Mouse (Mus musculus) neural tube, embryonic 14.5 days (tissue): ENCODE data around the gene U2af1l4. TPM values are rescaled to one million over a fixed set of nuclear protein-coding genes. Genes with fewer than 3 reads are reported as not detected.
A peak's percentile ranks its signal among the peaks of the same experiment; 100 is the strongest.

ENCODE experiments used
- ATAC-seq: fragments of 200-750 bp; cut with Nextera tagmentation; 2 replicates; pipeline ENCODE4 v1.8.0; 2017; ENCODE audit warnings: low read depth, mild to moderate bottlenecking, moderate TSS enrichment, moderate library complexity
- H3K27ac ChIP-seq: fragments of 300-500 bp; sonication (generic); 2 replicates; pipeline ENCODE4 v1.5.1; 2014; ENCODE audit warnings: low read depth, mild to moderate bottlenecking, control low read depth, low read length, moderate library complexity, mixed read lengths
- H3K27me3 ChIP-seq: fragments of 300-500 bp; sonication (generic); 2 replicates; pipeline ENCODE4 v1.6.1; 2014; ENCODE audit warnings: low read length; ENCODE audit not compliant: control insufficient read depth, insufficient read depth
- H3K36me3 ChIP-seq: fragments of 300-500 bp; sonication (generic); 2 replicates; pipeline ENCODE4 v1.6.1; 2014; ENCODE audit warnings: low read length, mixed read lengths; ENCODE audit not compliant: control insufficient read depth, insufficient read depth
- H3K4me1 ChIP-seq: fragments of 300-500 bp; sonication (generic); 2 replicates; pipeline ENCODE4 v1.6.1; 2014; ENCODE audit warnings: low read length; ENCODE audit not compliant: control insufficient read depth, insufficient read depth
- H3K4me2 ChIP-seq: fragments of 300-500 bp; sonication (generic); 2 replicates; pipeline ENCODE4 v1.6.1; 2014; ENCODE audit warnings: mild to moderate bottlenecking, low read depth, low read length, control low read depth
- H3K4me3 ChIP-seq: fragments of 300-500 bp; sonication (generic); 2 replicates; pipeline ENCODE4 v1.5.1; 2014; ENCODE audit warnings: low read depth, low read length, control low read depth, mixed read lengths
- H3K9ac ChIP-seq: fragments of 300-500 bp; sonication (generic); replicated peaks from 2 replicates; pipeline ENCODE4 v1.6.1; 2014; ENCODE audit warnings: low read depth, mild to moderate bottlenecking, control low read depth, low read length, mixed read lengths
- H3K9me3 ChIP-seq: fragments of 300-500 bp; sonication (generic); 2 replicates; pipeline ENCODE4 v1.6.1; 2016; ENCODE audit warnings: low read length; ENCODE audit not compliant: control insufficient read depth
- WGBS: fragments of 180-500 bp; shearing (Covaris S2); extraction: QIAGEN DNeasy Blood & Tissue Kit; methylation state at CpG from one replicate; pipeline ENCODE4 v1.1.7; 2014; 5-methylcytosine and 5-hydroxymethylcytosine counted together
- polyA plus RNA-seq: library from polyadenylated mRNA; unstranded; fragments of >200 nt; fragmentation: Nextera tagmentation; extraction: Ambion mirVana; gene quantifications from 2 replicates; pipeline ENCODE4 v1.2.1, GENCODE M21; 2014

Gene U2af1l4
- polyA plus RNA-seq, 1 experiment from 2014 or later: 99.6 TPM

GRCm38 (mm10) chr7:30588676-30589434 is 25.8 kb downstream of the U2af1l4 start, which contains the start of gene Kmt2b:
Gene Kmt2b, minus strand, starts transcription at chr7:30588726.
- ATAC-seq: peak; percentile 93

GRCm38 (mm10) chr7:30589435-30590301 is 26.6 kb downstream of the U2af1l4 start:
- peak overlapping the region; percentile 92 for H3K27ac ChIP-seq
- no peaks in the 10 kb centered on the region for H3K9me3 ChIP-seq
- ATAC-seq: peak; percentile 72
- 28% methylated on average over 40 of the region's 40 CpGs for WGBS
- peak overlapping the region; percentile 97 for H3K4me2 ChIP-seq
- peak overlapping the region; percentile 93 for H3K4me3 ChIP-seq
- peak overlapping the region; percentile 96 for H3K9ac ChIP-seq
- peaks cover 3% of the 10 kb centered on the region; the same call in 1 of the 2 replicates for H3K27me3 ChIP-seq
- peaks cover 13% of the 10 kb centered on the region for H3K4me1 ChIP-seq
- H3K36me3 ChIP-seq: peaks cover 19% of the 10 kb centered on the region

More at GRCm38 (mm10) chr7:30588676-30589434, 25.8 kb downstream of the U2af1l4 start, which contains the start of gene Kmt2b:
- H3K27ac ChIP-seq: peak within 1 kb of the TSS; percentile 92
- no peaks in the 10 kb centered on the region for H3K9me3 ChIP-seq
- peak within 1 kb of the TSS; percentile 96 for H3K9ac ChIP-seq
- peak within 1 kb of the TSS; percentile 97 for H3K4me2 ChIP-seq
- WGBS: 0% methylated on average over 52 of the region's 68 CpGs
- peaks cover 13% of the 10 kb centered on the region for H3K4me1 ChIP-seq
- H3K36me3 ChIP-seq: peaks cover 28% of the 10 kb centered on the region
- peak within 1 kb of the TSS; percentile 93 for H3K4me3 ChIP-seq
- H3K27me3 ChIP-seq: peaks cover 3% of the 10 kb centered on the region; the same call in 1 of the 2 replicates

- no peaks in the 10 kb centered on the region for H3K9me3 ChIP-seq
- H3K4me2 ChIP-seq: no peak overlapping the region
- no peak for ATAC-seq
- WGBS: 92% methylated on average over 9 of the region's 9 CpGs
- peaks cover 13% of the 10 kb centered on the region for H3K4me1 ChIP-seq
- no peak overlapping the region for H3K4me3 ChIP-seq
- peaks cover 6% of the 10 kb centered on the region; the same call in 1 of the 2 replicates for H3K36me3 ChIP-seq
- peaks cover 3% of the 10 kb centered on the region; the same call in 1 of the 2 replicates for H3K27me3 ChIP-seq
- H3K27ac ChIP-seq: no peak overlapping the region
- H3K9ac ChIP-seq: no peak overlapping the region
Observed at GRCm38 (mm10) chr7:30590927-30591604, 28.0 kb downstream of the U2af1l4 start.

GRCm38 (mm10) chr7:30591605-30591951 is 28.5 kb downstream of the U2af1l4 start:
- H3K4me1 ChIP-seq: peaks cover 11% of the 10 kb centered on the region
- H3K36me3 ChIP-seq: 0 out of 2 replicates have a peak, but pooled peaks cover 2% of the 10 kb centered on the region
- H3K4me2 ChIP-seq: no peak overlapping the region
- no peak for ATAC-seq
- no peak overlapping the region for H3K27ac ChIP-seq
- no peaks in the 10 kb centered on the region for H3K9me3 ChIP-seq
- H3K4me3 ChIP-seq: no peak overlapping the region
- WGBS: 35% methylated on average over 4 of the region's 4 CpGs
- no peak overlapping the region for H3K9ac ChIP-seq
- peaks cover 3% of the 10 kb centered on the region; the same call in 1 of the 2 replicates for H3K27me3 ChIP-seq

GRCm38 (mm10) chr7:30592772-30593423 is 29.8 kb downstream of the U2af1l4 start:
- Histone ChIP-seq H3K36me3 (no peaks in the 10 kb centered on the region), H3K9me3 (no peaks in the 10 kb centered on the region), H3K4me1 (no peaks in the 10 kb centered on the region), H3K9ac (no peak overlapping the region), H3K27ac (no peak overlapping the region), H3K4me3 (no peak overlapping the region), H3K27me3 (peaks cover 3% of the 10 kb centered on the region; the same call in 1 of the 2 replicates), H3K4me2 (no peak overlapping the region)
- 58% methylated on average over 5 of the region's 5 CpGs for WGBS
- no peak for ATAC-seq

- Histone ChIP-seq H3K27ac (no peak overlapping the region), H3K27me3 (no peaks in the 10 kb centered on the region), H3K36me3 (no peaks in the 10 kb centered on the region), H3K4me3 (no peak overlapping the region), H3K4me2 (no peak overlapping the region), H3K9me3 (no peaks in the 10 kb centered on the region), H3K4me1 (no peaks in the 10 kb centered on the region), H3K9ac (no peak overlapping the region)
- WGBS: 71% methylated on average over 10 of the region's 10 CpGs
- no peak for ATAC-seq
Observed at GRCm38 (mm10) chr7:30593579-30594509, 30.7 kb downstream of the U2af1l4 start.

- Histone ChIP-seq H3K27me3 (no peaks in the 10 kb centered on the region), H3K27ac (no peak overlapping the region), H3K9me3 (no peaks in the 10 kb centered on the region), H3K4me1 (no peaks in the 10 kb centered on the region), H3K36me3 (no peaks in the 10 kb centered on the region), H3K9ac (no peak overlapping the region), H3K4me3 (no peak overlapping the region), H3K4me2 (no peak overlapping the region)
- 67% methylated on average over 4 of the region's 4 CpGs for WGBS
- no peak for ATAC-seq
Observed at GRCm38 (mm10) chr7:30594510-30595024, 31.5 kb downstream of the U2af1l4 start.
